Mouse (Mus musculus): ENCODE data around the gene Mrpl51. TPM values are rescaled to one million over a fixed set of nuclear protein-coding genes. Genes with fewer than 3 reads are reported as not detected.

The Mrpl51 gene
- polyA plus RNA-seq, 1 experiment from 2014 or later, result 232 TPM

- Histone ChIP-seq H3K36me3 (ENCODE audit: control insufficient read depth, insufficient read depth, low read length) (no peaks in the 10 kb centered on the region), H3K4me1 (ENCODE audit: control insufficient read depth, insufficient read depth, low read length) (no peaks in the 10 kb centered on the region), H3K9me3 (replicated peaks; ENCODE audit: control insufficient read depth, low read length) (no peaks in the 10 kb centered on the region), H3K4me2 (ENCODE audit: low read depth, low read length) (no peak overlapping the region), H3K9ac (ENCODE audit: low read length) (no peak overlapping the region), H3K4me3 (replicated peaks; ENCODE audit: low read length) (no peak overlapping the region), H3K27ac (ENCODE audit: low read length) (no peak overlapping the region), H3K27me3 (ENCODE audit: control insufficient read depth, insufficient read depth, low read length) (no peaks in the 10 kb centered on the region)
- ATAC-seq (ENCODE audit: insufficient read depth, low FRiP score), result no peak
- 78% methylated on average over 5 of the region's 5 CpGs for WGBS
Measured at GRCm38 (mm10) chr6:125240617-125241016, 49.0 kb downstream of the Mrpl51 start.

DNA sequence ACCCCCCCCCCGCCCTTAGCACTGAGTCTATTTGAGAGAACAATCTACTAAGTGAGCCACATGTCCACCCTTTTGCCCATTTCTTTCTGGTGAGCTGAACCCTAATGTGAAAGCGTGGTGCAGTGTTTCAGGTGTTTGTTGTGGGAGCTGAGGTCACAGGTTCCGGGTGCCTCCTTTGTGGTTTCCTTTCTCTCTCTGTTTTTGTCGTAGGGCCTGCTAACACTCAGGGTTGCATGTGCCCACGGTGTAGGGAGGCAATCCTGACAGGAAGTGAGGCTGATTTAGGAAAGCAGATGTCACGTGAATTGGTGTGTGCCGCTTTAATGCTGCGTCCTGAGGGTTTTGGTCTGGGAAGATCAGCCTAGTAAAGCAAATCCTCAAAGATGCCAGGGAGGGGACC lies 50.0 kb downstream of the Mrpl51 start:
- no peak overlapping the region for H3K9ac ChIP-seq (ENCODE audit: low read length)
- no peaks in the 10 kb centered on the region for H3K4me1 ChIP-seq (ENCODE audit: control insufficient read depth, insufficient read depth, low read length)
- no peaks in the 10 kb centered on the region for H3K9me3 ChIP-seq (replicated peaks; ENCODE audit: control insufficient read depth, low read length)
- H3K4me2 ChIP-seq (ENCODE audit: low read depth, low read length), result no peak overlapping the region
- no peaks in the 10 kb centered on the region for H3K27me3 ChIP-seq (ENCODE audit: control insufficient read depth, insufficient read depth, low read length)
- no peak overlapping the region for H3K27ac ChIP-seq (ENCODE audit: low read length)
- 81% methylated on average over 8 of the region's 8 CpGs for WGBS
- no peak for ATAC-seq (ENCODE audit: insufficient read depth, low FRiP score)
- H3K36me3 ChIP-seq (ENCODE audit: control insufficient read depth, insufficient read depth, low read length), result no peaks in the 10 kb centered on the region
- H3K4me3 ChIP-seq (replicated peaks; ENCODE audit: low read length), result no peak overlapping the region

DNA sequence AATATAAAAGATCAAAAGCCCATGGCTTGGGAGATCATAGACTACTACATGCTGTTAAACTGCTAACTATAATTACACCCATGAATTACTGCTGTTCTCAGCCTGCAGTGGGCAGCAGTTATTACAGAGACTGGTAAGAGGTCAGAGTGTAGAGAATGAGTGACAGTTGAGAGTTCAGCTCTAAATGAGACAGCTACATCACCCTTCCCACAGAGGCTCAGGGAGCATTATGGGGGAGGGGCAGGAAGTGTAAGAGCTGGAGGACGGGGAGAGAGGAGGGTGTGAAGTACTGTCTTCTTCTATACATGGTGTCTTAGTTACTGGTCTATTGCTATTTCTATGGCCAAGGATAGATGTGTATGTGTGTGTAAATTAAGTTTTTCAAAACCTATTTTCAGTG lies 53.0 kb downstream of the Mrpl51 start:
- H3K36me3 ChIP-seq (ENCODE audit: control insufficient read depth, insufficient read depth, low read length), result no peaks in the 10 kb centered on the region
- 24% methylated on average over 1 of the region's 1 CpGs for WGBS
- H3K27ac ChIP-seq (ENCODE audit: low read length), result no peak overlapping the region
- no peak for ATAC-seq (ENCODE audit: insufficient read depth, low FRiP score)
- H3K27me3 ChIP-seq (ENCODE audit: control insufficient read depth, insufficient read depth, low read length), result no peaks in the 10 kb centered on the region
- H3K4me3 ChIP-seq (replicated peaks; ENCODE audit: low read length), result no peak overlapping the region
- no peak overlapping the region for H3K9ac ChIP-seq (ENCODE audit: low read length)
- H3K9me3 ChIP-seq (replicated peaks; ENCODE audit: control insufficient read depth, low read length), result no peaks in the 10 kb centered on the region
- H3K4me2 ChIP-seq (ENCODE audit: low read depth, low read length), result no peak overlapping the region
- H3K4me1 ChIP-seq (ENCODE audit: control insufficient read depth, insufficient read depth, low read length), result no peaks in the 10 kb centered on the region

Small RNA genes lying within 50 kb of the gene (microRNA-seq; reads per million reads assigned to microRNA genes)
- gene Mir3098 (1.3 reads per million), gene Mir8113 (not detected)

Other genes starting within 250 kb of the Mrpl51 start
- 140 and 156 TPM in 2 replicates for gene Cops7a, start 226.3 kb upstream of the Mrpl51 start, polyA plus RNA-seq (2015; fragmentation: Nextera tagmentation; extraction: Ambion mirVana)
- gene Pianp, start 195.1 kb upstream of the Mrpl51 start, polyA plus RNA-seq (2015; fragmentation: Nextera tagmentation; extraction: Ambion mirVana), result 4.0 and 4.2 TPM in 2 replicates
- gene Zfp384, start 182.7 kb upstream of the Mrpl51 start, polyA plus RNA-seq (2015; fragmentation: Nextera tagmentation; extraction: Ambion mirVana), result 9.3 and 12.8 TPM in 2 replicates
- 114 and 115 TPM in 2 replicates for gene Ing4, start 152.0 kb upstream of the Mrpl51 start, polyA plus RNA-seq (2015; fragmentation: Nextera tagmentation; extraction: Ambion mirVana)
- gene Acrbp, start 142.1 kb upstream of the Mrpl51 start, polyA plus RNA-seq (2015; fragmentation: Nextera tagmentation; extraction: Ambion mirVana), result 10.6 and 12.9 TPM in 2 replicates
- gene Lpar5, start 123.9 kb upstream of the Mrpl51 start, polyA plus RNA-seq (2015; fragmentation: Nextera tagmentation; extraction: Ambion mirVana), result 9.5 and 13.6 TPM in 2 replicates
- gene Chd4, start 95.8 kb upstream of the Mrpl51 start, polyA plus RNA-seq (2015; fragmentation: Nextera tagmentation; extraction: Ambion mirVana), result 42.6 and 46.3 TPM in 2 replicates
- 56.6 and 57.9 TPM in 2 replicates for gene Nop2, start 59.9 kb upstream of the Mrpl51 start, polyA plus RNA-seq (2015; fragmentation: Nextera tagmentation; extraction: Ambion mirVana)
- gene Iffo1, start 46.6 kb upstream of the Mrpl51 start, polyA plus RNA-seq (2015; fragmentation: Nextera tagmentation; extraction: Ambion mirVana), result 6.0 and 8.8 TPM in 2 replicates
- gene Gapdh, start 25.3 kb upstream of the Mrpl51 start, polyA plus RNA-seq (2015; fragmentation: Nextera tagmentation; extraction: Ambion mirVana), result 1,523 and 1,787 TPM in 2 replicates
- gene Ncapd2, start 100 bp upstream of the Mrpl51 start, polyA plus RNA-seq (2015; fragmentation: Nextera tagmentation; extraction: Ambion mirVana), result 90.3 and 102 TPM in 2 replicates
- gene Vamp1, start 23.8 kb downstream of the Mrpl51 start, polyA plus RNA-seq (2015; fragmentation: Nextera tagmentation; extraction: Ambion mirVana), result 6.9 and 7.4 TPM in 2 replicates
- 9.0 and 9.6 TPM in 2 replicates for gene Tapbpl, start 40.1 kb downstream of the Mrpl51 start, polyA plus RNA-seq (2015; fragmentation: Nextera tagmentation; extraction: Ambion mirVana)
- gene Cd27, start 45.2 kb downstream of the Mrpl51 start, polyA plus RNA-seq (2015; fragmentation: Nextera tagmentation; extraction: Ambion mirVana), result 2.5 and 2.7 TPM in 2 replicates
- gene Tuba3a, start 94.2 kb downstream of the Mrpl51 start, polyA plus RNA-seq (2015; fragmentation: Nextera tagmentation; extraction: Ambion mirVana), result 0.26 TPM in 1 of 2 replicates, not detected in the other
- 69.4 and 73.1 TPM in 2 replicates for gene Ltbr, start 122.1 kb downstream of the Mrpl51 start, polyA plus RNA-seq (2015; fragmentation: Nextera tagmentation; extraction: Ambion mirVana)
- 5.8 and 9.7 TPM in 2 replicates for gene Scnn1a, start 128.9 kb downstream of the Mrpl51 start, polyA plus RNA-seq (2015; fragmentation: Nextera tagmentation; extraction: Ambion mirVana)
- gene Tnfrsf1a, start 157.6 kb downstream of the Mrpl51 start, polyA plus RNA-seq (2015; fragmentation: Nextera tagmentation; extraction: Ambion mirVana), result 82.6 and 91.1 TPM in 2 replicates
- 6.3 and 8.2 TPM in 2 replicates for gene Plekhg6, start 189.0 kb downstream of the Mrpl51 start, polyA plus RNA-seq (2015; fragmentation: Nextera tagmentation; extraction: Ambion mirVana)